Mouse (Mus musculus): ENCODE measurements around the gene Slc6a15. TPM values are rescaled to one million over a fixed set of nuclear protein-coding genes. Genes with fewer than 3 reads are reported as not detected.

Slc6a15 gene
- total and polyA plus RNA-seq, 3 experiments = not detected

DNA sequence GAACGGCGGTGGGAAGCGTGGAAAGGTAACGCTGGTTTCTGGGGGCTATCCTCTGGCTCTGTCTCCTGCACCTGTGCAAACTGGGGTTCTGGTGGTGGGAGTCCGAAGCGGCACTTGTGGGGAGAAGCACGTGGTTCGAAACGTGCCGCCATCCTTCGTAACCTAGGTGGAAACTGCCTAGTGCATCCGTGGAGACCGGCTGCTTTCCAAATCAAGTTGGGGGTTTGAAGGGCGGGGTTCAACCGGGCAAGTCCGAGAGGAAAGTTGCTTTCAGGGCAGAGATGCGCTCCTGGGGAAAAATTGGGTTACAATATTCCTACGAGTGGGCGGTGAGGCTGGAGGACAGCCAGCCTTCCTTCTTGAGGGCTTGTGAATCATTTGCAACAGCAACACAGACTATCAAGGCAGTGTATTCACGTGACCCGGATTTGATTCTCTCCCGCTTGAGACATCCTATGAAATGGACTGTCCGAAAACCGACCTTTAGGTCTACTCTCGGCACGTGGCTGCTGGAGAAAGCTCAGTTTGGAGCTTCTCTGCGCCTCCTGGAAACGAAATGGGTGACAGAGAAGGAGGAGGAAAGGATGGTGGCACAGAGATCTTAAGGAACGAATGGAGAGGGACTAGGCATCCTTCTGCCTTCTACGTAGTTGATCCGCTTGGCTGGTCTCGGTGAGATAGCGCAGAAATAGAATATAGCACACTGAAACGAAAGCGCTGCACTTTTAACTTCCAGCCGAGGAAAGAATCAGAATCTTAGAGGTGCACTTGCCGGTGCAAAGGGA lies 905 bp downstream of the Slc6a15 start:
- dilution Hi-C loops (cut with MboI; ENCODE audit: extremely low pct_ligation_motif_present, extremely low pct_unique_long_range_greater_than_20kb, low sequenced_read_pairs) (no loop called here), in situ Hi-C loops (cut with MboI; ENCODE audit: low pct_ligation_motif_present, low pct_unique_long_range_greater_than_20kb, low sequenced_read_pairs) (no loop called here)
- Histone ChIP-seq H3K27me3 (replicated peaks) (no peaks in the 10 kb centered on the region), H3K4me3 (replicated peaks in 1 of 3; ENCODE audit: low read depth in 2 of 3, low read length in 2 of 3, poor library complexity in 1 of 3) (no peak overlapping the region), H3K9me3 (replicated peaks; ENCODE audit: low read length) (peaks cover 38% of the 10 kb centered on the region), H3K79me2 (replicated peaks; ENCODE audit: control insufficient read depth, extremely low read depth, insufficient read depth, poor library complexity, severe bottlenecking) (no peaks in the 10 kb centered on the region), H3K27ac (ENCODE audit: insufficient read depth, low read depth) (no peak overlapping the region), H3K4me2 (ENCODE audit: insufficient read depth, low read depth, poor library complexity, severe bottlenecking) (no peak overlapping the region), H3K4me1 (ENCODE audit: control insufficient read depth in 1 of 2, insufficient read depth in 2 of 2) (no peaks in the 10 kb centered on the region), H3K36me3 (replicated peaks in 1 of 2; ENCODE audit: control insufficient read depth in 1 of 2, insufficient read depth in 1 of 2, low read length in 1 of 2) (no peaks in the 10 kb centered on the region), H3K9ac (ENCODE audit: insufficient read depth, low read depth) (no peak overlapping the region)
- no peak for DNase-seq (ENCODE audit: extremely low read depth)
- TF ChIP-seq NRF1 (IDR thresholded peaks at IDR 0.05; ENCODE audit: low read depth, low read length) (no peak), E2F4 (IDR thresholded peaks at IDR 0.05; ENCODE audit: insufficient replicate concordance, low read depth, low read length) (no peak), CTCF (conservative IDR thresholded peaks at IDR 0.05 in 1 of 2, IDR thresholded peaks at IDR 0.05 in 1 of 2; ENCODE audit: low read depth in 2 of 2, low read length in 2 of 2) (no peak), JUND (conservative IDR thresholded peaks at IDR 0.05; ENCODE audit: low read depth, low read length) (no peak), TCF12 (IDR thresholded peaks at IDR 0.05; ENCODE audit: low read depth, low read length) (no peak), CHD1 (IDR thresholded peaks at IDR 0.05; ENCODE audit: low read depth, low read length) (no peak), ETS1 (conservative IDR thresholded peaks at IDR 0.05; ENCODE audit: low read depth, low read length) (no peak), ZNF384 (IDR thresholded peaks at IDR 0.05; ENCODE audit: low read depth, low read length) (no peak), MXI1 (IDR thresholded peaks at IDR 0.05; ENCODE audit: low read depth, low read length) (no peak), POLR2A (IDR thresholded peaks at IDR 0.05; ENCODE audit: low read depth, low read length) (no peak), IRF4 (IDR thresholded peaks at IDR 0.05; ENCODE audit: low read depth, low read length) (no peak), MAX (IDR thresholded peaks at IDR 0.05; ENCODE audit: low read length) (no peak), ZC3H11A (IDR thresholded peaks at IDR 0.05; ENCODE audit: low read depth, low read length) (no peak), USF1 (IDR thresholded peaks at IDR 0.05; ENCODE audit: low read depth, low read length) (no peak), GABPA (IDR thresholded peaks at IDR 0.05; ENCODE audit: insufficient replicate concordance, low read depth, low read length) (no peak), KAT2A (IDR thresholded peaks at IDR 0.05; ENCODE audit: insufficient replicate concordance, low read length) (no peak), MAFK (IDR thresholded peaks at IDR 0.05; ENCODE audit: insufficient replicate concordance, low read length) (no peak)

- H3K4me3 ChIP-seq (replicated peaks in 1 of 3; ENCODE audit: low read depth in 2 of 3, low read length in 2 of 3, poor library complexity in 1 of 3) = no peak overlapping the region
- no peak for DNase-seq (ENCODE audit: extremely low read depth)
- dilution Hi-C loops (cut with MboI; ENCODE audit: extremely low pct_ligation_motif_present, extremely low pct_unique_long_range_greater_than_20kb, low sequenced_read_pairs) (no loop called here), in situ Hi-C loops (cut with MboI; ENCODE audit: low pct_ligation_motif_present, low pct_unique_long_range_greater_than_20kb, low sequenced_read_pairs) (no loop called here)
- no peak overlapping the region for H3K9ac ChIP-seq (ENCODE audit: insufficient read depth, low read depth)
- H3K27ac ChIP-seq (ENCODE audit: insufficient read depth, low read depth) = no peak overlapping the region
- no peak overlapping the region for H3K4me2 ChIP-seq (ENCODE audit: insufficient read depth, low read depth, poor library complexity, severe bottlenecking)
- TF ChIP-seq UBTF (IDR thresholded peaks at IDR 0.05; ENCODE audit: low read depth, low read length) (no peak), CHD1 (IDR thresholded peaks at IDR 0.05; ENCODE audit: low read depth, low read length) (no peak), USF1 (IDR thresholded peaks at IDR 0.05; ENCODE audit: low read depth, low read length) (no peak), MEF2A (IDR thresholded peaks at IDR 0.05; ENCODE audit: borderline replicate concordance, low read depth, low read length) (no peak), BHLHE40 (IDR thresholded peaks at IDR 0.05; ENCODE audit: low read depth, low read length) (no peak), POLR2A (IDR thresholded peaks at IDR 0.05; ENCODE audit: low read depth, low read length) (no peak), RAD21 (IDR thresholded peaks at IDR 0.05; ENCODE audit: low read depth, low read length) (no peak)
- H3K79me2 ChIP-seq (replicated peaks; ENCODE audit: control insufficient read depth, extremely low read depth, insufficient read depth, poor library complexity, severe bottlenecking) = no peaks in the 10 kb centered on the region
- no peaks in the 10 kb centered on the region for H3K27me3 ChIP-seq (replicated peaks)
- H3K4me1 ChIP-seq (ENCODE audit: control insufficient read depth in 1 of 2, insufficient read depth in 2 of 2) = no peaks in the 10 kb centered on the region
- H3K9me3 ChIP-seq (replicated peaks; ENCODE audit: low read length) = peaks cover 38% of the 10 kb centered on the region
- no peaks in the 10 kb centered on the region for H3K36me3 ChIP-seq (replicated peaks in 1 of 2; ENCODE audit: control insufficient read depth in 1 of 2, insufficient read depth in 1 of 2, low read length in 1 of 2)
Observed at GRCm38 (mm10) chr10:103369081-103369420, 1.5 kb downstream of the Slc6a15 start.

All from CH12.LX (cell line).